Mouse (Mus musculus): ENCODE measurements around the gene Nacc2.

DNA sequence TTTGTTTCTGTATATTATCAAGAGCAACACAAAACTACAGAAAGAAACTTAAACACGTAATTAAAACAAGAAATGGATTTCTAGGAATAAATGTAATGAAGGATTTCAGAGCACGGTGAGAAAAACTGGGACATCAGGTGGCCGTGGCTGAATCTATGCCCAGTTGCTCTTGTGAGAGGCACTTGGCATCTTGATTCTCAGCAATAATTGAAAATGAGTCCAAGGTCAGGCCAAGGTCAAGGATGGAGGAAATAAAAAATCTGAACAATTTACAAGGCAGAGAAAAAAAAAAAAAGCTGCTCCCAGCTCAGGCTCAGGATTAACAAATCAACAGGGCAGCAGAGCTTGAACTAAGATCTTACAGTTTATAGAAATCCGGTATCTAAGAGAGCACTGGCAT, 46.0 kb downstream of the Nacc2 start:
- TF ChIP-seq CTCF (IDR thresholded peaks at IDR 0.05; ENCODE audit: low read depth, low read length) (no peak), POLR2A (IDR thresholded peaks at IDR 0.05; ENCODE audit: extremely low read depth, insufficient read depth, low read length) (no peak)
